Mouse (Mus musculus) mouse embryonic stem cell (cell line): ENCODE results near the gene 2210408I21Rik.

ENCODE experiments used
- in situ Hi-C, 2 experiments: fragments of 300-500 bp; cut with MboI; formaldehyde crosslinking; loops; 1 replicate in 1 of 2; 3 replicates in 1 of 2; pipeline ENCODE4 v1.14.3; 2019 to 2020; ENCODE audit warnings: low sequenced_read_pairs in 2 of 2, low pct_unique_long_range_greater_than_20kb in 1 of 2, mixed read lengths in 1 of 2; ENCODE audit not compliant: unreplicated experiment in 1 of 2

Gene 2210408I21Rik

GRCm38 (mm10) chr13:77263400-77264179, 128.2 kb downstream of the 2210408I21Rik start:
- in situ Hi-C loops, result loop anchor here in 1 of 2 experiments (25.0 kb wide), 1 partner anchor 301 kb away; no protein-coding TSS in a partner anchor

GRCm38 (mm10) chr13:77264481-77264880, 129.1 kb downstream of the 2210408I21Rik start:
- in situ Hi-C loops, result loop anchor here in 1 of 2 experiments (25.0 kb wide), 1 partner anchor 302 kb away; no protein-coding TSS in a partner anchor

GRCm38 (mm10) chr13:77275172-77275747, 139.9 kb downstream of the 2210408I21Rik start:
- in situ Hi-C loops, result no loop called here

GRCm38 (mm10) chr13:77278659-77279413, 143.5 kb downstream of the 2210408I21Rik start:
- in situ Hi-C loops, result no loop called here

- in situ Hi-C loops, result no loop called here
Measured at GRCm38 (mm10) chr13:77295519-77295918, 160.2 kb downstream of the 2210408I21Rik start.

- in situ Hi-C loops, result no loop called here
Measured at GRCm38 (mm10) chr13:77324101-77324500, 188.8 kb downstream of the 2210408I21Rik start.

GRCm38 (mm10) chr13:77326174-77326959, 191.0 kb downstream of the 2210408I21Rik start:
- in situ Hi-C loops, result no loop called here

GRCm38 (mm10) chr13:77342097-77342496, 206.8 kb downstream of the 2210408I21Rik start:
- in situ Hi-C loops, result no loop called here

GRCm38 (mm10) chr13:77385448-77385970, 250.2 kb downstream of the 2210408I21Rik start:
- in situ Hi-C loops, result no loop called here

GRCm38 (mm10) chr13:77386001-77386400, 250.7 kb downstream of the 2210408I21Rik start:
- in situ Hi-C loops, result no loop called here

- in situ Hi-C loops, result no loop called here
Measured at GRCm38 (mm10) chr13:77388148-77388547, 252.8 kb downstream of the 2210408I21Rik start.

- in situ Hi-C loops, result no loop called here
Measured at GRCm38 (mm10) chr13:77389209-77389608, 253.9 kb downstream of the 2210408I21Rik start.

- in situ Hi-C loops, result no loop called here
Measured at GRCm38 (mm10) chr13:77396374-77396773, 261.0 kb downstream of the 2210408I21Rik start.

GRCm38 (mm10) chr13:77396981-77397380, 261.6 kb downstream of the 2210408I21Rik start:
- in situ Hi-C loops, result no loop called here

- in situ Hi-C loops, result no loop called here
Measured at GRCm38 (mm10) chr13:77397646-77398045, 262.3 kb downstream of the 2210408I21Rik start.

GRCm38 (mm10) chr13:77398477-77398876, 263.1 kb downstream of the 2210408I21Rik start:
- in situ Hi-C loops, result no loop called here

- in situ Hi-C loops, result no loop called here
Measured at GRCm38 (mm10) chr13:77400762-77401161, 265.4 kb downstream of the 2210408I21Rik start.

GRCm38 (mm10) chr13:77408530-77408929, 273.2 kb downstream of the 2210408I21Rik start:
- in situ Hi-C loops, result no loop called here
